Mouse (Mus musculus) kidney, postnatal 0 days (tissue): Measurements from ENCODE around the gene Acacb. TPM values are rescaled to one million over a fixed set of nuclear protein-coding genes. Genes with fewer than 3 reads are reported as not detected.

Experiments used
- ATAC-seq: fragments of 200-750 bp; cut with Nextera tagmentation; replicated peaks from 2 replicates; pipeline ENCODE4 v1.8.0; 2017; ENCODE audit warnings: low read depth, moderate number of reproducible peaks, moderate TSS enrichment, moderate library complexity; ENCODE audit not compliant: low FRiP score
- DNase-seq: peaks from one replicate; pipeline ENCODE4 v3.0.0-alpha.2; 2016; ENCODE audit warnings: low spot score
- H3K27ac ChIP-seq: fragments of 300-500 bp; sonication (generic); 2 replicates; pipeline ENCODE4 v1.5.1; 2014; ENCODE audit warnings: mild to moderate bottlenecking
- H3K27me3 ChIP-seq: fragments of 300-500 bp; sonication (generic); 2 replicates; pipeline ENCODE4 v1.6.1; 2014; ENCODE audit warnings: low read length, mixed read lengths; ENCODE audit not compliant: insufficient read depth
- H3K36me3 ChIP-seq: fragments of 300-500 bp; sonication (generic); 2 replicates; pipeline ENCODE4 v1.6.1; 2014; ENCODE audit warnings: low read length, mixed read lengths; ENCODE audit not compliant: insufficient read depth
- H3K4me1 ChIP-seq: fragments of 300-500 bp; sonication (generic); replicated peaks from 2 replicates; pipeline ENCODE4 v1.6.1; 2014; ENCODE audit warnings: antibody characterized with exemption, low read length, mixed read lengths; ENCODE audit not compliant: insufficient read depth
- H3K4me2 ChIP-seq: fragments of 300-500 bp; sonication (generic); 2 replicates; pipeline ENCODE4 v1.6.1; 2014; ENCODE audit warnings: mild to moderate bottlenecking, low read length, moderate library complexity, mixed read lengths
- H3K4me3 ChIP-seq: fragments of 300-500 bp; sonication (generic); replicated peaks from 2 replicates; pipeline ENCODE4 v1.5.1; 2014; ENCODE audit warnings: low read depth, low read length
- H3K9ac ChIP-seq: fragments of 300-500 bp; sonication (generic); 2 replicates; pipeline ENCODE4 v1.6.1; 2014; ENCODE audit warnings: low read depth, low read length
- H3K9me3 ChIP-seq: fragments of 300-500 bp; sonication (generic); replicated peaks from 2 replicates; pipeline ENCODE4 v1.6.1; 2016; ENCODE audit warnings: low read length, inconsistent platforms, mixed read lengths
- CTCF ChIP-seq: IDR thresholded peaks from 2 replicates; pipeline ENCODE4 v1.5.1; 2016; ENCODE audit warnings: antibody characterized with exemption, low read depth, mild to moderate bottlenecking, moderate library complexity
- WGBS: fragments of 180-500 bp; shearing (Covaris S2); extraction: QIAGEN DNeasy Blood & Tissue Kit; methylation state at CpG from one replicate; pipeline ENCODE4 v1.1.7; 2014; 5-methylcytosine and 5-hydroxymethylcytosine counted together
- polyA plus RNA-seq: library from polyadenylated mRNA; unstranded; fragments of >200 nt; fragmentation: Nextera tagmentation; extraction: Ambion mirVana; gene quantifications from 2 replicates; pipeline ENCODE4 v1.2.1, GENCODE M21; 2015

Acacb gene
- polyA plus RNA-seq, 1 experiment from 2014 or later, result 4.4 TPM

DNA sequence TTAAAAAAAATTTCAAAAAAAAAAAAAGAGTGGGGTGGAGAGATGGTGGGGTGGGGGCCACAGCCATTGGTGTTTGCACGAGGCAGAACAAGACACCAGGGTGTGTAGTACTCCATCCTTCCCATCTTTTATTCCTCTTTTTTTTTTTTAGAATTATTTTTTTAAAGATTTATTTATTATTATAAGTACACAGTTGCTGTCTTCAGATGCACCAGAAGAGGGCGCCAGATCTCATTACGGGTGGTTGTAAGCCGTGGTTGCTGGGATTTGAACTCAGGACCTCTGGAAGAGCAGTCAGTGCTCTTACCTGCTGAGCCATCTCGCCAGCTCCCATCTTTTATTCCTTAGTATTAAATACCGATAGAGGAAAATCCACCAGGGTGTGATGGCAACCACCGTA, 27.1 kb downstream of the Acacb start:
- Histone ChIP-seq H3K27me3 (no peaks in the 10 kb centered on the region), H3K36me3 (no peaks in the 10 kb centered on the region), H3K4me3 (no peak overlapping the region), H3K9me3 (no peaks in the 10 kb centered on the region), H3K27ac (no peak overlapping the region), H3K4me1 (no peaks in the 10 kb centered on the region), H3K4me2 (no peak overlapping the region), H3K9ac (no peak overlapping the region)
- TF ChIP-seq CTCF, result peak; percentile 60
- ATAC-seq (no peak), DNase-seq (no peak)
- 75% methylated on average over 7 of the region's 7 CpGs for WGBS

DNA sequence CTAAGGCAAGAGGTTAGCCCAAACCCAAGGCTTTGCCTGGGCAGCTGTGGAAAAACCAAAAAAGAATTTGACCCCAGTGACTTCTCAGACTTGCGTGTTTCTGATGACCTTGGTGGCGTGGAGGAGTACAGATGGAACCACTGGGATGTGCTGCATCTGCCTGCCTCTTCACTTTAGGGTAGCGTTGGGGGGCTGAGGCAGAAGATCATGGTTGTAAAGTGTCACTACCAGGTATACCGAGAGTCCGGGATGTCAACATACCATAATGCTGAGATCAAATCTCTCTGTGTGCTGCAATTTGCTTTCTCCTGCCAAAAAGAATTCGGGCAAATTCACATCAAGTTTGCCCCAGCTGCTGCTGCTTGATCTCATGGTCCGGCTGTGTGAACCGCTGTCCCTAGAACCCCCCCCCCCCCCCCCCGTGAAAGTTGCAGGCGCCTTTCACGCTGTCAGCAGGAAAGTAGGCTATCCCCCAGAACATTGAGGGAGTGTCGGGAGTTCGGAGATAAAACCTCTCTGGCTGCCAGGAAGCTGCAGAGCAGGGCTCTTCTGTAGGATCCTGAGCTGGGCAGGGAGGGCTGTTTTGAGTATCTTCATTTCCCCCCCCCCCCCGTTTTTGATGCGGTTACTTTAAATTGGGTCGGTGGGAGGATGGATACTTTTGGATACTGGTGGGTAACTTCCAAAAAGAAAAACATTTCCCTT, 27.7 kb downstream of the Acacb start:
- no peaks in the 10 kb centered on the region for H3K4me1 ChIP-seq
- H3K9ac ChIP-seq, result no peak overlapping the region
- H3K36me3 ChIP-seq, result no peaks in the 10 kb centered on the region
- H3K4me3 ChIP-seq, result no peak overlapping the region
- H3K9me3 ChIP-seq, result no peaks in the 10 kb centered on the region
- peak overlapping the region; percentile 33 for H3K4me2 ChIP-seq
- TF ChIP-seq CTCF, result no peak
- no peaks in the 10 kb centered on the region for H3K27me3 ChIP-seq
- 20% methylated on average over 15 of the region's 16 CpGs for WGBS
- ATAC-seq (no peak), DNase-seq (no peak)
- no peak overlapping the region for H3K27ac ChIP-seq

DNA sequence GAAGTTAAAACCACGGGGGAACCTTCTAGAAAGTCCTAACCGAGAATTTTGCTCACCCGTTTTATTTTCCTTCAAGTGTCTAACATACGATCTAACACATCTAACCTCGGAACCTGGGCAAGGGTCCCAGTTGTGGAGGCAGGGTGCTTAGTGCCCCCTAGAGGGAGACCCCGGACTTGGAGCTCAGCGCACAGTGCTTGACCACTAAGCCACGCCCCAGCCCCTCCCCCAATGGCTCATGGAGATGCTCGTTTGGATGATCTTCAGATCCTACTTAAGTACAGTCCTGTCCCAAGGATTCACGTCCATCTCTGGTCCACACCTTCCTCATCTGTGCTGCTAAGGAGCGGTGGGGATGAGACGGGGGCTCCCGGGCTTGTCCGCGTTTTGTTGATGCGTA, 28.3 kb downstream of the Acacb start:
- ATAC-seq (no peak), DNase-seq (peak; percentile 82)
- Histone ChIP-seq H3K4me3 (no peak overlapping the region), H3K27ac (no peak overlapping the region), H3K27me3 (no peaks in the 10 kb centered on the region), H3K9me3 (no peaks in the 10 kb centered on the region), H3K36me3 (no peaks in the 10 kb centered on the region), H3K4me2 (peak overlapping the region; percentile 33), H3K4me1 (no peaks in the 10 kb centered on the region), H3K9ac (no peak overlapping the region)
- peak; percentile 66 for TF ChIP-seq CTCF
- WGBS, result 12% methylated on average over 16 of the region's 16 CpGs

DNA sequence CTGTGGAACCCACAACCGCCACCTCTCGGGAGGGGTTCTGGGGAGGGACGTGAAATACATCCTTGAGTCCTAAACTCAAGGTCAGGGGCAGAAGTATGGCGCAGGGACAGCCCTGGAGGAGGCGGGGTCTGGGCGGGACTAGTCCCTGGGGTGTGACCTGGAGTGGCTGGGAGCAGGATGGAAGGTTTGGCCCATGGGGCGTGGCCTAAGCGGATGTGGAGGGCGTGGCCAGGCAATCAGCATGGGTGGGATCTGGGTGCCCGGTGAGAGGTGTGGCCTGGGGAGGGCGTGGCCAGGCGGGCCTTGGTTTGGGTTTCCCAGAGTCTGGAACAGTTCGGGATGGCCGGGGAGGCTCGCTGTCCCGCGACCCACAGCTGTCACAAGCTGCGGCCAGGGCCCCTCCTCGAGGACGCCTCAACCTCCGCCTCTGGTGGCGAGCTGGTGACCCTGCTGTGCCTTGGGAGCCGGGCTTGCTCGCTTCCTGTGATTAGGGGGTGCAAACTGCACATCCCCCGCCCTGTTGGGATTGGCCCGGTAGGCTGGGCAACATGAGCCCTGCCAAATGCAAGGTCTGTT, 29.3 kb downstream of the Acacb start:
- peak overlapping the region; percentile 70 for H3K27ac ChIP-seq
- ATAC-seq (peak; percentile 97), DNase-seq (peak; percentile 99)
- H3K27me3 ChIP-seq, result no peaks in the 10 kb centered on the region
- no peaks in the 10 kb centered on the region for H3K4me1 ChIP-seq
- H3K9me3 ChIP-seq, result no peaks in the 10 kb centered on the region
- H3K4me2 ChIP-seq, result peak overlapping the region; percentile 78
- WGBS, result under 1% methylated on average over 26 of the region's 26 CpGs
- H3K9ac ChIP-seq, result peak overlapping the region; percentile 66
- H3K36me3 ChIP-seq, result no peaks in the 10 kb centered on the region
- peak overlapping the region; percentile 46 for H3K4me3 ChIP-seq
- TF ChIP-seq CTCF, result peak; percentile 11; the same call in 1 of the 2 replicates

DNA sequence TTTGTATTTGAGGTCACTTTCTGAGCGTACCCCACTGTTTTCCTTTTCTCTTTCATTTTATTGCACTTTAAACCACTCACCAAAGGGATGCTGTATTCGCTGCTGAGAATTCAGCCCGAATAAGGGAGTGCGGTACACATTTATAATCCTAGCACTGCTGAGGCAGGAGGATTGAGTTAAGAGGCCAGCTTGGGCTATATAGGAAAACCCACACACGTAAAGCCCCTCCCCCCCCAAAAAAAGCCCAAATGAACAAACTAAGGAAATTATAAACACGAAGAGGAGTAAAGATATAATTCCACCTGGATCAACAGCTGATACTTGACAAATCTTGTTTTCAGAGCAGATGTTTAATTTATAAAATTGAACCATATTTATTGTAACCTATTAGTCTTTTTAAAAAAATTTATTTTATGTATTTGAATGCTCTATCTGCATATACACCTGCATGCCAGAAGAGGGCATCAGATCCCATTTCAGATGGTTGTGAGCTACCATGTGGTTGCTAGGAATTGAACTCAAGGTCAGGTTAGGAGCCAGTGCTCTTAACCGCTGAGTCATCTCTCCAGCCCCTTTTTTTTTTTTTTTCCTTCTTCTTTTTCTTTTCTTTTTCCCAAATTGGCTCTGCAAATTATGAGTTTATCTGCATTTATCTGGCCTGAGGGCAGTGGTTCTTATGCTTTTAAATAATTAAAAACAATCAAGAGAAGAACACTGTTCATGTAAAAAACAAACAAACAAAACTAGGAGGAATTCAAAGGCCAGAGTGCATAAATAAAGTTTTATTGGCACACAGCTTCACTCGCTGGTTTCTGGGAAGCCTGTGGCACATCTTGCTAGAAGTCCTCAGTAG, 30.4 kb downstream of the Acacb start:
- H3K27me3 ChIP-seq, result no peaks in the 10 kb centered on the region
- DNase-seq (no peak), ATAC-seq (no peak)
- peak; percentile 50 for TF ChIP-seq CTCF
- peak overlapping the region; percentile 66; the same call in 1 of the 2 replicates for H3K9ac ChIP-seq
- H3K36me3 ChIP-seq, result no peaks in the 10 kb centered on the region
- no peaks in the 10 kb centered on the region for H3K4me1 ChIP-seq
- peak overlapping the region; percentile 46 for H3K4me3 ChIP-seq
- H3K4me2 ChIP-seq, result peak overlapping the region; percentile 78
- WGBS, result 51% methylated on average over 8 of the region's 8 CpGs
- H3K9me3 ChIP-seq, result no peaks in the 10 kb centered on the region
- no peak overlapping the region for H3K27ac ChIP-seq

DNA sequence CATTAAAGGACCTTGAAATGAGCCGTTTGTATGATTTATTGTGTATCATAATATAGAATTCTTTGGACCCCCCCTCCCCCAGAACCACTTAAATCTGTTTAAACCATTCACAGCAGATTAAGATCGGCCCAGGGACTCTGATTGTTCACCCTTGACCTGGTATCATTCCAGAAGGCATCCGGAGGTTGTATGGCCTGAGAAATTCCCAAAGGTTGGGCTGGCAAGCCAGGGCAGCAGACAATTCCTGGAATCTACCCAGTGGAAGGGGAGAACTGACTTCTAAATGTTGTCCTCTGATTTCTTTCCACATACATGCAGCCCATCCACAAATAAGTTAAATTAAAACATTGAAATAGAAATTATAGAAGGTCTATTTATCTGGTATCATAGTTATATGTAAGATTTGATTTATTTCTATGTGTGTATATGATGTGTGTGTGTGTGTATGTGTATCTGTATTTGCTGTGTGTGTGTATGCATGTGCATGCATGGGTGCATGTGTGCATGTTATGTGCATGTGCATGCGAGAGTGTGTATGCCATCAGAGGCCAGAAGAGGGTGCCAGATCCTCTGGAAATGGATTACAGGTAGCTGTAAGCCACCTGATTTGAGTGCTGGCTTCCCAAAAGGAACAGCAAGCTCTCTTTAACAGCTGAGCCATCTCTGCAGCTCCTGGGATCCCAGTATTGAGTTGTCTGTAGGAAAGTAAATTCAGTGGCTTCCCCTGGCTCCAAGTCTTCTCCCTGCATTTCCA, 31.8 kb downstream of the Acacb start:
- no peaks in the 10 kb centered on the region for H3K36me3 ChIP-seq
- DNase-seq (no peak), ATAC-seq (no peak)
- H3K9me3 ChIP-seq, result no peaks in the 10 kb centered on the region
- H3K27me3 ChIP-seq, result no peaks in the 10 kb centered on the region
- no peak overlapping the region for H3K27ac ChIP-seq
- WGBS, result 76% methylated on average over 4 of the region's 4 CpGs
- no peaks in the 10 kb centered on the region for H3K4me1 ChIP-seq
- TF ChIP-seq CTCF, result no peak
- no peak overlapping the region for H3K4me3 ChIP-seq
- no peak overlapping the region for H3K9ac ChIP-seq
- no peak overlapping the region for H3K4me2 ChIP-seq
